Mouse (Mus musculus) ES-E14 (cell line): ENCODE data around the gene Cpt1a. TPM values are rescaled to one million over a fixed set of nuclear protein-coding genes. Genes with fewer than 3 reads are reported as not detected.

Source experiments
- DNase-seq: peaks from one replicate; pipeline ENCODE4 v3.0.0-alpha.2; 2013; ENCODE audit warnings: low read depth, low spot score
- H3K27ac ChIP-seq: 2 replicates; pipeline ENCODE4 v1.5.1; 2012; ENCODE audit warnings: low read depth, mild to moderate bottlenecking, low read length, moderate library complexity, mixed read lengths; ENCODE audit not compliant: poor library complexity, insufficient read depth, severe bottlenecking
- H3K36me3 ChIP-seq: 2 replicates; pipeline ENCODE4 v1.6.1; 2012; ENCODE audit warnings: mild to moderate bottlenecking, low read length, moderate library complexity, mixed read lengths; ENCODE audit not compliant: control insufficient read depth, poor library complexity, insufficient read depth, severe bottlenecking
- H3K4me1 ChIP-seq, 2 experiments: fragments of 150-350 bp in 1 of 2; sonication (generic) in 1 of 2; 2 replicates each; pipeline ENCODE4 v1.6.1; 2012; ENCODE audit warnings: low read length in 2 of 2, mild to moderate bottlenecking in 1 of 2, mixed read lengths in 1 of 2; ENCODE audit not compliant: control insufficient read depth in 2 of 2, insufficient read depth in 2 of 2, poor library complexity in 1 of 2
- H3K4me3 ChIP-seq, 2 experiments: fragments of 150-350 bp in 1 of 2; sonication (generic) in 1 of 2; 2 replicates each; pipeline ENCODE4 v1.5.1; 2012; ENCODE audit warnings: low read length in 2 of 2, low read depth in 1 of 2, mild to moderate bottlenecking in 1 of 2, mixed read lengths in 1 of 2; ENCODE audit not compliant: insufficient read depth in 1 of 2, poor library complexity in 1 of 2, severe bottlenecking in 1 of 2
- H3K9ac ChIP-seq: 2 replicates; pipeline ENCODE4 v1.6.1; 2012; ENCODE audit warnings: low read depth, mild to moderate bottlenecking, low read length, mixed read lengths; ENCODE audit not compliant: poor library complexity, insufficient read depth, severe bottlenecking
- H3K9me3 ChIP-seq: fragments of 150-350 bp; sonication (generic); 2 replicates; pipeline ENCODE4 v1.6.1; 2012; ENCODE audit warnings: low read depth, mild to moderate bottlenecking, low read length; ENCODE audit not compliant: control insufficient read depth, insufficient read depth
- CHD2 ChIP-seq: IDR thresholded peaks from 2 replicates; pipeline ENCODE4 v1.6.1; 2014; ENCODE audit warnings: mild to moderate bottlenecking, low read depth, low read length, inconsistent platforms
- HCFC1 ChIP-seq: IDR thresholded peaks from 2 replicates; pipeline ENCODE4 v1.6.1; 2012; ENCODE audit warnings: low read length, inconsistent platforms, borderline replicate concordance; ENCODE audit not compliant: insufficient read depth
- MAFK ChIP-seq: IDR thresholded peaks from 2 replicates; pipeline ENCODE4 v1.6.1; 2014; ENCODE audit warnings: mild to moderate bottlenecking, low read depth, low read length, inconsistent platforms; ENCODE audit not compliant: insufficient read depth
- ZC3H11A ChIP-seq: IDR thresholded peaks from 2 replicates; pipeline ENCODE4 v1.6.1; 2012; ENCODE audit warnings: low read depth, mild to moderate bottlenecking, inconsistent platforms, low read length, borderline replicate concordance
- ZNF384 ChIP-seq: IDR thresholded peaks from 2 replicates; pipeline ENCODE4 v1.6.1; 2012; ENCODE audit warnings: low read depth, low read length, inconsistent platforms
- in situ Hi-C, 2 experiments: fragments of 600-800 bp; cut with MboI; formaldehyde crosslinking; loops; one replicate each; pipeline ENCODE4 v1.15.1; 2025; ENCODE audit warnings: low sequenced_read_pairs in 2 of 2, inconsistent platforms in 1 of 2; ENCODE audit not compliant: unreplicated experiment in 2 of 2
- total RNA-seq: library from RNA; depleted of rRNA; stranded (reverse); fragments of 300-350 nt; gene quantifications from 2 replicates; pipeline ENCODE4 v1.2.3, GENCODE M21; 2012

Cpt1a gene
- total RNA-seq, 1 experiment: 15.7 TPM

GRCm38 (mm10) chr19:3359841-3360588, 37.9 kb downstream of the Cpt1a start:
- Histone ChIP-seq H3K4me1 (peaks cover 0 to 3% of the 10 kb centered on the region in 2 experiments; a peak in 1 of 4 replicates), H3K36me3 (peaks cover 39% of the 10 kb centered on the region), H3K9ac (no peak overlapping the region), H3K27ac (no peak overlapping the region), H3K4me3 (no peak overlapping the region), H3K9me3 (no peaks in the 10 kb centered on the region)
- no peak for TF ChIP-seq MAFK
- TF ChIP-seq ZNF384: no peak
- TF ChIP-seq ZC3H11A: no peak
- no peak for TF ChIP-seq HCFC1
- TF ChIP-seq CHD2: no peak
- DNase-seq: no peak
- in situ Hi-C loops: no loop called here

- Histone ChIP-seq H3K9me3 (no peaks in the 10 kb centered on the region), H3K4me1 (no peaks in the 10 kb centered on the region), H3K9ac (no peak overlapping the region), H3K36me3 (peaks cover 36% of the 10 kb centered on the region), H3K4me3 (no peak overlapping the region), H3K27ac (no peak overlapping the region)
- DNase-seq: no peak
- in situ Hi-C loops: no loop called here
- TF ChIP-seq ZNF384: no peak
- TF ChIP-seq MAFK: no peak
Measured at GRCm38 (mm10) chr19:3363510-3363909, 41.4 kb downstream of the Cpt1a start.

DNA sequence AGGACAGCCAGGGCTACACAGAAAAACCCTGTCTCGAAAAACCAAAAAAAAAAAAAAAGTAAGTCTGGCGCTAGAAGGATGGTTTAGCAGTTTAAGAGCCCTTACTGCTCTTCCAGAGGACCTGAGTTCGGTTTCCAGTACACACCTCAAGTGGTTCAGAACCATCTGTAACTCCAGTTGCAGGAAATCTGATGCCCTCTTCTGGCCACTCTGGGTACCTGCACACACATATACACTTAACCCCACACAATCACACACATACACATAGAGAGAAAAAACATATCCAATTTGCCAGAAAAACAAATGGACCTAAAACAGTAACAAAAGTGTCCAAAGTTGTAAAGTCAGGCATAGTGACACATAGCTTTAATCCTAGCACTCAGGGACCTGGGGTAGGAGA, 43.0 kb downstream of the Cpt1a start:
- in situ Hi-C loops: no loop called here
- peaks cover 40% of the 10 kb centered on the region for H3K36me3 ChIP-seq
- no peaks in the 10 kb centered on the region for H3K9me3 ChIP-seq
- no peak overlapping the region for H3K4me3 ChIP-seq
- H3K9ac ChIP-seq: no peak overlapping the region
- no peak for TF ChIP-seq ZNF384
- TF ChIP-seq HCFC1: no peak
- TF ChIP-seq MAFK: no peak
- TF ChIP-seq CHD2: no peak
- no peak for TF ChIP-seq ZC3H11A
- no peak for DNase-seq
- H3K4me1 ChIP-seq: no peaks in the 10 kb centered on the region
- no peak overlapping the region for H3K27ac ChIP-seq

GRCm38 (mm10) chr19:3368276-3368675, 46.1 kb downstream of the Cpt1a start:
- no peak for DNase-seq
- TF ChIP-seq ZC3H11A: no peak
- no peak for TF ChIP-seq CHD2
- no peak for TF ChIP-seq HCFC1
- no peak for TF ChIP-seq ZNF384
- TF ChIP-seq MAFK: no peak
- no peak overlapping the region for H3K4me3 ChIP-seq
- H3K9me3 ChIP-seq: no peaks in the 10 kb centered on the region
- H3K9ac ChIP-seq: no peak overlapping the region
- peaks cover 44% of the 10 kb centered on the region for H3K36me3 ChIP-seq
- in situ Hi-C loops: no loop called here
- no peak overlapping the region for H3K27ac ChIP-seq
- H3K4me1 ChIP-seq: no peaks in the 10 kb centered on the region

- in situ Hi-C loops: no loop called here
Measured at GRCm38 (mm10) chr19:3373380-3373779, 51.2 kb downstream of the Cpt1a start.

More at GRCm38 (mm10) chr19:3373380-3373779, 51.2 kb downstream of the Cpt1a start:
- H3K27ac ChIP-seq: no peak overlapping the region
- H3K9me3 ChIP-seq: no peaks in the 10 kb centered on the region
- H3K4me3 ChIP-seq: no peak overlapping the region
- no peak for DNase-seq
- TF ChIP-seq CHD2: no peak
- TF ChIP-seq HCFC1: no peak
- no peak overlapping the region for H3K9ac ChIP-seq
- H3K36me3 ChIP-seq: peaks cover 52% of the 10 kb centered on the region
- H3K4me1 ChIP-seq: no peaks in the 10 kb centered on the region
